Mouse (Mus musculus) embryonic facial prominence, embryonic 14.5 days (tissue): Measurements from ENCODE around the gene Yod1. TPM values are rescaled to one million over a fixed set of nuclear protein-coding genes. Genes with fewer than 3 reads are reported as not detected.

ENCODE experiments used
- ATAC-seq: fragments of 200-750 bp; cut with Nextera tagmentation; 2 replicates; pipeline ENCODE4 v1.8.0; 2017; ENCODE audit warnings: low read depth, moderate number of reproducible peaks, moderate TSS enrichment
- DNase-seq: peaks from one replicate; pipeline ENCODE4 v3.0.0-alpha.2; 2015; ENCODE audit warnings: low spot score
- H3K27ac ChIP-seq: fragments of 300-500 bp; sonication (generic); replicated peaks from 2 replicates; pipeline ENCODE4 v1.5.1; 2014; ENCODE audit warnings: low read depth, mild to moderate bottlenecking, low read length, moderate library complexity
- H3K27me3 ChIP-seq: fragments of 300-500 bp; sonication (generic); replicated peaks from 2 replicates; pipeline ENCODE4 v1.6.1; 2014; ENCODE audit warnings: low read length; ENCODE audit not compliant: control insufficient read depth, insufficient read depth
- H3K36me3 ChIP-seq: fragments of 300-500 bp; sonication (generic); 2 replicates; pipeline ENCODE4 v1.6.1; 2014; ENCODE audit warnings: low read length, mixed read lengths; ENCODE audit not compliant: control insufficient read depth, insufficient read depth
- H3K4me1 ChIP-seq: fragments of 300-500 bp; sonication (generic); 2 replicates; pipeline ENCODE4 v1.6.1; 2014; ENCODE audit warnings: antibody characterized with exemption, low read length; ENCODE audit not compliant: control insufficient read depth, insufficient read depth
- H3K4me2 ChIP-seq: fragments of 300-500 bp; sonication (generic); 2 replicates; pipeline ENCODE4 v1.6.1; 2014; ENCODE audit warnings: low read depth, mild to moderate bottlenecking, low read length, moderate library complexity, mixed read lengths
- H3K4me3 ChIP-seq: fragments of 300-500 bp; sonication (generic); 2 replicates; pipeline ENCODE4 v1.5.1; 2014; ENCODE audit warnings: low read depth, mild to moderate bottlenecking, low read length
- H3K9ac ChIP-seq: fragments of 300-500 bp; sonication (generic); 2 replicates; pipeline ENCODE4 v1.6.1; 2014; ENCODE audit warnings: low read depth, mild to moderate bottlenecking, low read length, moderate library complexity, mixed read lengths
- H3K9me3 ChIP-seq: fragments of 300-500 bp; sonication (generic); 2 replicates; pipeline ENCODE4 v1.6.1; 2016; ENCODE audit warnings: low read length; ENCODE audit not compliant: control insufficient read depth
- WGBS: fragments of 180-500 bp; shearing (Covaris S2); extraction: QIAGEN DNeasy Blood & Tissue Kit; methylation state at CpG from one replicate; pipeline ENCODE4 v1.1.7; 2014; 5-methylcytosine and 5-hydroxymethylcytosine counted together
- polyA plus RNA-seq: library from polyadenylated mRNA; unstranded; fragments of >200 nt; fragmentation: Nextera tagmentation; extraction: Ambion mirVana; gene quantifications from 2 replicates; pipeline ENCODE4 v1.2.1, GENCODE M21; 2014

The Yod1 gene
- polyA plus RNA-seq, 1 experiment from 2014 or later, result 5.8 TPM

- no peaks in the 10 kb centered on the region for H3K36me3 ChIP-seq
- H3K27me3 ChIP-seq, result no peaks in the 10 kb centered on the region
- H3K27ac ChIP-seq, result no peak overlapping the region
- 27% methylated on average over 11 of the region's 11 CpGs for WGBS
- no peaks in the 10 kb centered on the region for H3K4me1 ChIP-seq
- no peak overlapping the region for H3K4me2 ChIP-seq
- H3K9me3 ChIP-seq, result no peaks in the 10 kb centered on the region
- DNase-seq (no peak), ATAC-seq (no peak)
- no peak overlapping the region for H3K9ac ChIP-seq
- H3K4me3 ChIP-seq, result no peak overlapping the region
Measured at GRCm38 (mm10) chr1:130737411-130737881, 20.3 kb downstream of the Yod1 start.

- H3K9me3 ChIP-seq, result no peaks in the 10 kb centered on the region
- no peak for DNase-seq
- no peaks in the 10 kb centered on the region for H3K36me3 ChIP-seq
- ATAC-seq, result no peak
- H3K4me1 ChIP-seq, result no peaks in the 10 kb centered on the region
- 91% methylated on average over 7 of the region's 7 CpGs for WGBS
- no peaks in the 10 kb centered on the region for H3K27me3 ChIP-seq
- no peak overlapping the region for H3K4me3 ChIP-seq
- no peak overlapping the region for H3K9ac ChIP-seq
- no peak overlapping the region for H3K27ac ChIP-seq
- H3K4me2 ChIP-seq, result no peak overlapping the region
Measured at GRCm38 (mm10) chr1:130737916-130738315, 20.8 kb downstream of the Yod1 start.

GRCm38 (mm10) chr1:130738551-130739106 lies 21.5 kb downstream of the Yod1 start:
- H3K27ac ChIP-seq, result no peak overlapping the region
- no peaks in the 10 kb centered on the region for H3K9me3 ChIP-seq
- H3K4me1 ChIP-seq, result no peaks in the 10 kb centered on the region
- no peak overlapping the region for H3K4me3 ChIP-seq
- DNase-seq (no peak), ATAC-seq (no peak)
- no peaks in the 10 kb centered on the region for H3K36me3 ChIP-seq
- 73% methylated on average over 3 of the region's 3 CpGs for WGBS
- H3K9ac ChIP-seq, result no peak overlapping the region
- no peaks in the 10 kb centered on the region for H3K27me3 ChIP-seq
- H3K4me2 ChIP-seq, result no peak overlapping the region

- Histone ChIP-seq H3K4me3 (no peak overlapping the region), H3K27ac (no peak overlapping the region), H3K9me3 (no peaks in the 10 kb centered on the region), H3K36me3 (no peaks in the 10 kb centered on the region), H3K27me3 (no peaks in the 10 kb centered on the region), H3K4me2 (no peak overlapping the region), H3K4me1 (no peaks in the 10 kb centered on the region), H3K9ac (no peak overlapping the region)
- DNase-seq, result no peak
- 79% methylated on average over 3 of the region's 3 CpGs for WGBS
- ATAC-seq, result no peak
Measured at GRCm38 (mm10) chr1:130739636-130740035, 22.5 kb downstream of the Yod1 start.

GRCm38 (mm10) chr1:130740227-130740648 lies 23.1 kb downstream of the Yod1 start:
- WGBS, result 82% methylated on average over 4 of the region's 4 CpGs
- DNase-seq (no peak), ATAC-seq (no peak)
- H3K4me1 ChIP-seq, result no peaks in the 10 kb centered on the region
- no peaks in the 10 kb centered on the region for H3K36me3 ChIP-seq
- no peaks in the 10 kb centered on the region for H3K9me3 ChIP-seq
- no peak overlapping the region for H3K27ac ChIP-seq
- H3K4me2 ChIP-seq, result no peak overlapping the region
- H3K27me3 ChIP-seq, result no peaks in the 10 kb centered on the region
- no peak overlapping the region; the same call in 1 of the 2 replicates for H3K9ac ChIP-seq
- H3K4me3 ChIP-seq, result no peak overlapping the region

- ATAC-seq (no peak), DNase-seq (no peak)
- Histone ChIP-seq H3K27me3 (no peaks in the 10 kb centered on the region), H3K9ac (no peak overlapping the region; the same call in 1 of the 2 replicates), H3K36me3 (no peaks in the 10 kb centered on the region), H3K4me3 (no peak overlapping the region), H3K27ac (no peak overlapping the region), H3K4me2 (no peak overlapping the region), H3K9me3 (no peaks in the 10 kb centered on the region), H3K4me1 (no peaks in the 10 kb centered on the region)
- whole genome bisulfite sequencing, result 42% methylated on average over 15 of the region's 15 CpGs
Measured at GRCm38 (mm10) chr1:130740781-130741720, 23.9 kb downstream of the Yod1 start.

- H3K36me3 ChIP-seq, result no peaks in the 10 kb centered on the region
- ATAC-seq, result no peak
- H3K9ac ChIP-seq, result no peak overlapping the region
- no peak for DNase-seq
- no peak overlapping the region for H3K4me2 ChIP-seq
- no peak overlapping the region for H3K4me3 ChIP-seq
- H3K27ac ChIP-seq, result no peak overlapping the region
- WGBS, result 82% methylated on average over 7 of the region's 7 CpGs
- H3K4me1 ChIP-seq, result no peaks in the 10 kb centered on the region
- H3K9me3 ChIP-seq, result no peaks in the 10 kb centered on the region
- no peaks in the 10 kb centered on the region for H3K27me3 ChIP-seq
Measured at GRCm38 (mm10) chr1:130742201-130742600, 25.1 kb downstream of the Yod1 start.

- DNase-seq (no peak), ATAC-seq (no peak)
- H3K4me3 ChIP-seq, result no peak overlapping the region
- no peak overlapping the region for H3K27ac ChIP-seq
- no peaks in the 10 kb centered on the region for H3K4me1 ChIP-seq
- no peak overlapping the region for H3K4me2 ChIP-seq
- no peaks in the 10 kb centered on the region for H3K9me3 ChIP-seq
- H3K9ac ChIP-seq, result no peak overlapping the region
- 86% methylated on average over 1 of the region's 1 CpGs for WGBS
- no peaks in the 10 kb centered on the region for H3K36me3 ChIP-seq
- H3K27me3 ChIP-seq, result no peaks in the 10 kb centered on the region
Measured at GRCm38 (mm10) chr1:130743775-130744174, 26.6 kb downstream of the Yod1 start.
